Mouse (Mus musculus): ENCODE measurements at regions not wholly inside any gene's neighbourhood (a gene's known extent, or its start where the extent isn't known, plus 50 kb on each side); places are given as distances from the start of the nearest gene placed in this dataset.

GRCm38 (mm10) chr2:45783634-45784412 is 666.6 kb upstream of the Zeb2 start:
- intact Hi-C loops (cut with DNase I) = no loop called here
- no peak for DNase-seq

- no peak for DNase-seq
- intact Hi-C loops (cut with DNase I) = no loop called here
Observed at GRCm38 (mm10) chr2:45777466-45777865, 660.3 kb upstream of the Zeb2 start.

GRCm38 (mm10) chr2:45776485-45777135 is 659.4 kb upstream of the Zeb2 start:
- intact Hi-C loops (cut with DNase I) = no loop called here
- peak; percentile 66 to 68 for DNase-seq

- intact Hi-C loops (cut with DNase I) = no loop called here
- no peak for DNase-seq
Observed at GRCm38 (mm10) chr2:45775691-45776090, 658.5 kb upstream of the Zeb2 start.

- intact Hi-C loops (cut with DNase I) = no loop called here
- DNase-seq = no peak
Observed at GRCm38 (mm10) chr2:45774416-45774815, 657.2 kb upstream of the Zeb2 start.

GRCm38 (mm10) chr2:45757176-45757575 is 640.0 kb upstream of the Zeb2 start:
- intact Hi-C loops (cut with DNase I) = no loop called here
- no peak for DNase-seq

GRCm38 (mm10) chr2:45756395-45756794 is 639.2 kb upstream of the Zeb2 start:
- no peak for DNase-seq
- intact Hi-C loops (cut with DNase I) = no loop called here

GRCm38 (mm10) chr2:45751746-45752145 is 634.6 kb upstream of the Zeb2 start:
- DNase-seq = no peak
- intact Hi-C loops (cut with DNase I) = no loop called here

GRCm38 (mm10) chr2:45749379-45749778 is 632.2 kb upstream of the Zeb2 start:
- DNase-seq = no peak
- intact Hi-C loops (cut with DNase I) = no loop called here

- intact Hi-C loops (cut with DNase I) = no loop called here
- DNase-seq = no peak
Observed at GRCm38 (mm10) chr2:45747263-45748236, 630.4 kb upstream of the Zeb2 start.

GRCm38 (mm10) chr2:45746606-45747005 is 629.4 kb upstream of the Zeb2 start:
- DNase-seq = no peak
- intact Hi-C loops (cut with DNase I) = no loop called here

GRCm38 (mm10) chr2:45736278-45736677 is 619.1 kb upstream of the Zeb2 start:
- intact Hi-C loops (cut with DNase I) = no loop called here
- no peak for DNase-seq

- intact Hi-C loops (cut with DNase I) = no loop called here
- DNase-seq = no peak
Observed at GRCm38 (mm10) chr2:45713997-45714396, 596.8 kb upstream of the Zeb2 start.

- no peak for DNase-seq
- intact Hi-C loops (cut with DNase I) = no loop called here
Observed at GRCm38 (mm10) chr2:45707026-45707425, 589.8 kb upstream of the Zeb2 start.

GRCm38 (mm10) chr2:45702511-45702910 is 585.3 kb upstream of the Zeb2 start:
- intact Hi-C loops (cut with DNase I) = no loop called here
- DNase-seq = no peak

GRCm38 (mm10) chr2:45700578-45700977 is 583.4 kb upstream of the Zeb2 start:
- DNase-seq = no peak
- intact Hi-C loops (cut with DNase I) = no loop called here

GRCm38 (mm10) chr2:45693291-45694020 is 576.3 kb upstream of the Zeb2 start:
- intact Hi-C loops (cut with DNase I) = no loop called here
- DNase-seq = no peak

GRCm38 (mm10) chr2:45692819-45693218 is 575.6 kb upstream of the Zeb2 start:
- intact Hi-C loops (cut with DNase I) = no loop called here
- no peak for DNase-seq

- intact Hi-C loops (cut with DNase I) = no loop called here
- no peak for DNase-seq
Observed at GRCm38 (mm10) chr2:45688996-45689395, 571.8 kb upstream of the Zeb2 start.

GRCm38 (mm10) chr2:45681251-45681650 is 564.1 kb upstream of the Zeb2 start:
- intact Hi-C loops (cut with DNase I) = no loop called here
- DNase-seq = no peak

Data from gastrocnemius, postnatal 36 days (tissue).